Mouse (Mus musculus): ENCODE results near the gene Specc1l.

- TF ChIP-seq CTCF (IDR thresholded peaks at IDR 0.05) (no peak), EP300 (IDR thresholded peaks at IDR 0.05) (no peak)
These were observed 8.8 kb downstream of the Specc1l start for GRCm38 (mm10) chr10:75220722-75221121.

Data from lung, postnatal 0 days (tissue).